Mouse (Mus musculus) CH12.LX (cell line): ENCODE measurements around the gene Pigu. TPM values are rescaled to one million over a fixed set of nuclear protein-coding genes. Genes with fewer than 3 reads are reported as not detected.

Experiments
- DNase-seq: peaks from one replicate; pipeline ENCODE4 v3.0.0-alpha.2; 2013; ENCODE audit errors: extremely low read depth
- H3K27ac ChIP-seq: 2 replicates; pipeline ENCODE4 v1.5.1; 2012; ENCODE audit warnings: low read depth, mild to moderate bottlenecking, control low read depth, moderate library complexity; ENCODE audit not compliant: insufficient read depth
- H3K27me3 ChIP-seq: replicated peaks from 2 replicates; pipeline ENCODE3; 2012; ENCODE audit warnings: inconsistent platforms
- H3K36me3 ChIP-seq, 2 experiments: replicated peaks in 1 of 2; 2 replicates each; pipeline versions ENCODE3 to v1.6.1; 2012; ENCODE audit warnings: inconsistent platforms in 1 of 2, low read length in 1 of 2, mild to moderate bottlenecking in 1 of 2, mixed read lengths in 1 of 2, moderate library complexity in 1 of 2; ENCODE audit not compliant: control insufficient read depth in 1 of 2, insufficient read depth in 1 of 2
- H3K4me1 ChIP-seq, 2 experiments: 2 replicates each; pipeline ENCODE4 v1.6.1; 2012; ENCODE audit warnings: inconsistent platforms in 1 of 2, moderate library complexity in 1 of 2; ENCODE audit not compliant: insufficient read depth in 2 of 2, control insufficient read depth in 1 of 2
- H3K4me2 ChIP-seq: 2 replicates; pipeline ENCODE4 v1.6.1; 2012; ENCODE audit warnings: low read depth, mild to moderate bottlenecking, control low read depth; ENCODE audit not compliant: poor library complexity, insufficient read depth, severe bottlenecking
- H3K4me3 ChIP-seq, 3 experiments: fragments of 150-350 bp in 1 of 3; sonication (generic) in 1 of 3; replicated peaks in 1 of 3; 2 replicates each; pipeline versions ENCODE3 to v1.5.1; 2011 to 2012; ENCODE audit warnings: low read depth in 2 of 3, low read length in 2 of 3, mild to moderate bottlenecking in 2 of 3, moderate library complexity in 2 of 3, control low read depth in 1 of 3, improper control_type of control experiment in 1 of 3, inconsistent platforms in 1 of 3, mixed read lengths in 1 of 3; ENCODE audit not compliant: poor library complexity in 1 of 3
- H3K79me2 ChIP-seq: replicated peaks from 2 replicates; pipeline ENCODE4 v1.6.1; 2012; ENCODE audit warnings: mild to moderate bottlenecking, moderate library complexity; ENCODE audit not compliant: control insufficient read depth, poor library complexity, insufficient read depth, severe bottlenecking; ENCODE audit errors: extremely low read depth
- H3K9ac ChIP-seq: 2 replicates; pipeline ENCODE4 v1.6.1; 2012; ENCODE audit warnings: low read depth, mild to moderate bottlenecking, control low read depth, moderate library complexity; ENCODE audit not compliant: insufficient read depth
- H3K9me3 ChIP-seq: replicated peaks from 2 replicates; pipeline ENCODE3; 2012; ENCODE audit warnings: low read length, inconsistent platforms, mixed read lengths
- BHLHE40 ChIP-seq: IDR thresholded peaks from 2 replicates; pipeline ENCODE4 v1.6.1; 2011; ENCODE audit warnings: mild to moderate bottlenecking, low read depth, low read length, improper control_type of control experiment
- E2F4 ChIP-seq: IDR thresholded peaks from 2 replicates; pipeline ENCODE4 v1.6.1; 2011; ENCODE audit warnings: low read depth, low read length, improper control_type of control experiment; ENCODE audit not compliant: insufficient replicate concordance
- ELF1 ChIP-seq: IDR thresholded peaks from 2 replicates; pipeline ENCODE4 v1.6.1; 2014; ENCODE audit warnings: low read depth, mild to moderate bottlenecking, inconsistent platforms, low read length, improper control_type of control experiment
- GABPA ChIP-seq: IDR thresholded peaks from 2 replicates; pipeline ENCODE4 v1.6.1; 2012; ENCODE audit warnings: low read depth, low read length, improper control_type of control experiment, inconsistent platforms; ENCODE audit not compliant: insufficient replicate concordance
- HCFC1 ChIP-seq: IDR thresholded peaks from 2 replicates; pipeline ENCODE4 v1.6.1; 2012; ENCODE audit warnings: low read depth, mild to moderate bottlenecking, inconsistent platforms, low read length, improper control_type of control experiment
- IRF4 ChIP-seq: IDR thresholded peaks from 2 replicates; pipeline ENCODE4 v1.6.1; 2014; ENCODE audit warnings: low read depth, mild to moderate bottlenecking, inconsistent platforms, low read length, improper control_type of control experiment
- JUN ChIP-seq: IDR thresholded peaks from 2 replicates; pipeline ENCODE4 v1.6.1; 2011; ENCODE audit warnings: low read depth, mild to moderate bottlenecking, low read length, improper control_type of control experiment, moderate library complexity; ENCODE audit not compliant: insufficient read depth
- KAT2A ChIP-seq: IDR thresholded peaks from 2 replicates; pipeline ENCODE4 v1.6.1; 2012; ENCODE audit warnings: low read length, improper control_type of control experiment, inconsistent platforms; ENCODE audit not compliant: insufficient replicate concordance
- MXI1 ChIP-seq: IDR thresholded peaks from 2 replicates; pipeline ENCODE4 v1.6.1; 2011; ENCODE audit warnings: mild to moderate bottlenecking, low read depth, low read length, improper control_type of control experiment
- MYC ChIP-seq: IDR thresholded peaks from 2 replicates; pipeline ENCODE4 v1.6.1; 2011; ENCODE audit warnings: low read depth, mild to moderate bottlenecking, improper control_type of control experiment, low read length
- NELFE ChIP-seq: IDR thresholded peaks from 2 replicates; pipeline ENCODE4 v1.6.1; 2011; ENCODE audit warnings: low read depth, low read length, improper control_type of control experiment
- NRF1 ChIP-seq: IDR thresholded peaks from 2 replicates; pipeline ENCODE4 v1.6.1; 2014; ENCODE audit warnings: low read depth, mild to moderate bottlenecking, inconsistent platforms, low read length, improper control_type of control experiment, moderate library complexity
- POLR2A ChIP-seq: IDR thresholded peaks from 2 replicates; pipeline ENCODE4 v1.6.1; 2011; ENCODE audit warnings: low read depth, mild to moderate bottlenecking, improper control_type of control experiment, low read length
- POLR2AphosphoS2 ChIP-seq: IDR thresholded peaks from 2 replicates; pipeline ENCODE4 v1.6.1; 2011; ENCODE audit warnings: low read depth, low read length, improper control_type of control experiment
- RCOR1 ChIP-seq: conservative IDR thresholded peaks from 2 replicates; pipeline ENCODE4 v1.6.1; 2012; ENCODE audit warnings: low read depth, mild to moderate bottlenecking, inconsistent platforms, low read length, improper control_type of control experiment
- SIN3A ChIP-seq: IDR thresholded peaks from 2 replicates; pipeline ENCODE4 v1.6.1; 2012; ENCODE audit warnings: low read length, improper control_type of control experiment, inconsistent platforms
- TCF12 ChIP-seq: IDR thresholded peaks from 2 replicates; pipeline ENCODE4 v1.6.1; 2014; ENCODE audit warnings: low read depth, mild to moderate bottlenecking, inconsistent platforms, low read length, improper control_type of control experiment
- USF1 ChIP-seq: IDR thresholded peaks from 2 replicates; pipeline ENCODE4 v1.6.1; 2014; ENCODE audit warnings: low read depth, mild to moderate bottlenecking, inconsistent platforms, low read length, improper control_type of control experiment
- ZKSCAN1 ChIP-seq: IDR thresholded peaks from 2 replicates; pipeline ENCODE4 v1.6.1; 2012; ENCODE audit warnings: low read depth, inconsistent platforms, low read length, improper control_type of control experiment, borderline replicate concordance
- ZMIZ1 ChIP-seq: IDR thresholded peaks from 2 replicates; pipeline ENCODE4 v1.6.1; 2012; ENCODE audit warnings: low read depth, mild to moderate bottlenecking, inconsistent platforms, low read length, improper control_type of control experiment
- ZNF384 ChIP-seq: IDR thresholded peaks from 2 replicates; pipeline ENCODE4 v1.6.1; 2012; ENCODE audit warnings: low read depth, low read length, improper control_type of control experiment, inconsistent platforms
- dilution Hi-C: fragments of 300-500 bp; cut with MboI; formaldehyde crosslinking; loops from 2 replicates; pipeline ENCODE4 v1.14.3; 2020; ENCODE audit warnings: low sequenced_read_pairs; ENCODE audit not compliant: extremely low pct_unique_long_range_greater_than_20kb, extremely low pct_ligation_motif_present
- in situ Hi-C: fragments of 300-500 bp; cut with MboI; formaldehyde crosslinking; loops from 3 replicates; pipeline ENCODE4 v1.14.3; 2019; ENCODE audit warnings: low sequenced_read_pairs, low pct_ligation_motif_present, low pct_unique_long_range_greater_than_20kb, mixed read lengths
- polyA plus RNA-seq: library from polyadenylated mRNA; unstranded; fragments of >175 nt; gene quantifications from 2 replicates; pipeline ENCODE4 v1.2.1, GENCODE M21; 2012; ENCODE audit warnings: low read depth; ENCODE audit not compliant: insufficient read length
- total RNA-seq, 2 experiments: library from RNA; depleted of rRNA; stranded (reverse); fragments of 300-350 nt in 1 of 2; fragments of >200 nt in 1 of 2; gene quantifications; 2 replicates each; pipeline ENCODE4 v1.2.3; 2012 to 2014

Pigu gene
- 26.5 and 29.0 TPM in 2 replicates for total RNA-seq (2012; rRNA removed)
- 32.1 and 39.1 TPM in 2 replicates for total RNA-seq (2014; rRNA removed)
- 52.6 and 57.3 TPM in 2 replicates for polyA plus RNA-seq

DNA sequence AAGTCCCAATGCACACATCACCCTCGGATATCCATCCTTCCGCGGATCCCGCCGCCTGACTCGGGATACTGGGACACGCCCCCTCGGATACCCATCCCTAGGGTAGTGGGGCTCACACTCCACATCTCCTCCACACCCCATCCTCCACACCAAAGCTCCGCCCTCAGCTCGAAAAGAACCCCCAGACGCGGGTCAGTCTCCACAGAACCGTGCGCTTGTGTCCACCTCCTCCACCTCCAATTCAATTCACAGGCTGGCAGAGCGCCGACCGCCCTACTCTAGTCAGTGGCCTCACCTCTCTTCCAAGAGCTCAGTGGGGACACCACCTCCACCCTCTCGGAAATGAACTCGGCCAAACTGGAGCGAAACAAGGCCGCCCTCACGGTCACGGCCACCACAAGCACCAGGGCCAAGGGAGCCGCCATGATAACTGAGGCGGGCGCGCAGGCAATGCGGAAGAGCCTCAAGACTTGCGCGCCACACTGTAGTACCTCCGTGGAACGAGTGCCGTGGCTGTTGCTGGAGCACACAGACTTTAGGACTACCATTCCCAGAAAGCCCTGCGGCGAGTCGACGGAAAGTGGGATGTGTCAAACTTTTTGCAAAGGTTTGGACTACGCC lies at the start of gene Pigu:
TSS of gene Pigu (minus strand) at position 460 of the 621 bp plus-strand sequence.
- no peak for TF ChIP-seq BHLHE40
- no peak for TF ChIP-seq ZNF384
- peak; percentile 87 for TF ChIP-seq TCF12
- TF ChIP-seq MXI1, result peak; percentile 87
- peak; percentile 100 for TF ChIP-seq HCFC1
- no peak for TF ChIP-seq USF1
- TF ChIP-seq SIN3A, result peak; percentile 94
- peak; percentile 79 for TF ChIP-seq NELFE
- TF ChIP-seq NRF1, result peak; percentile 79
- peak; percentile 98 for TF ChIP-seq KAT2A
- TF ChIP-seq JUN, result no peak
- peak; percentile 49; the same call in 1 of the 2 replicates for TF ChIP-seq GABPA
- no peak for TF ChIP-seq ZKSCAN1
- TF ChIP-seq ELF1, result peak; percentile 99
- TF ChIP-seq ZMIZ1, result peak; percentile 77; the same call in 1 of the 2 replicates
- peak; percentile 70; the same call in 1 of the 2 replicates for TF ChIP-seq POLR2AphosphoS2
- peak; percentile 40; the same call in 1 of the 2 replicates for TF ChIP-seq IRF4
- peak; percentile 86 for TF ChIP-seq POLR2A
- TF ChIP-seq E2F4, result peak; percentile 60; the same call in 1 of the 2 replicates
- TF ChIP-seq RCOR1, result no peak
- peak; percentile 72 for TF ChIP-seq MYC
- dilution Hi-C loops (no loop called here), in situ Hi-C loops (no loop called here)
- peak; percentile 94 for DNase-seq
- Histone ChIP-seq H3K4me2 (peak within 1 kb of the TSS; percentile 64), H3K9ac (peak within 1 kb of the TSS; percentile 92), H3K4me1 (peaks cover 0 to 17% of the 10 kb centered on the region in 2 experiments; a peak in 2 of 4 replicates), H3K9me3 (no peaks in the 10 kb centered on the region), H3K27ac (peak within 1 kb of the TSS; percentile 39; the same call in 1 of the 2 replicates), H3K36me3 (peaks cover 0 to 5% of the 10 kb centered on the region in 2 experiments), H3K79me2 (peaks cover 21% of the 10 kb centered on the region), H3K4me3 (peak within 1 kb of the TSS; percentile 65 to 91 (median 75)), H3K27me3 (no peaks in the 10 kb centered on the region)
